Mouse (Mus musculus) gastrocnemius, adult 2 months (tissue): ENCODE results near the gene Tmem178. TPM values are rescaled to one million over a fixed set of nuclear protein-coding genes. Genes with fewer than 3 reads are reported as not detected.

ENCODE experiments used
- DNase-seq: peaks from one replicate; pipeline ENCODE4 v3.0.0; 2022
- H3K27ac ChIP-seq: fragments of 200-600 bp; 2 replicates; pipeline ENCODE4 v1.8.1; 2022; ENCODE audit warnings: mild to moderate bottlenecking
- H3K4me3 ChIP-seq: fragments of 200-600 bp; 2 replicates; pipeline ENCODE4 v1.8.1; 2022; ENCODE audit warnings: mild to moderate bottlenecking, moderate library complexity
- CTCF ChIP-seq: fragments of 200-600 bp; IDR thresholded peaks from 2 replicates; pipeline ENCODE4 v1.8.1; 2022; ENCODE audit warnings: antibody characterized with exemption, mild to moderate bottlenecking, moderate library complexity
- intact Hi-C: fragments of 180-260 bp; cut with DNase I; formaldehyde crosslinking; loops from one replicate; pipeline ENCODE4 v1.15.1; 2025
- long read RNA-seq, 2 experiments: library from polyadenylated mRNA; stranded (forward); transcript quantifications; one replicate each; pipeline ENCODE4 v2.0.0; 2021
- total RNA-seq, 2 experiments: library from RNA; stranded (reverse); gene quantifications; 2 replicates each; pipeline ENCODE4 v1.2.3; 2021

The Tmem178 gene
- under 1 TPM; 0.25 to 0.28 TPM for total RNA-seq
- long read RNA-seq, experiment 1, result 0 reads
- long read RNA-seq, experiment 2, result 0 reads

- intact Hi-C loops, result no loop called here
- peak within 1 kb of the TSS; percentile 43; the same call in 1 of the 2 replicates for H3K27ac ChIP-seq
- H3K4me3 ChIP-seq, result peak within 1 kb of the TSS; percentile 79
- no peak for TF ChIP-seq CTCF
- DNase-seq, result peak; percentile 26
Observed at GRCm38 (mm10) chr17:80944530-80945198, at the start of gene Tmem178. Tmem178 (plus strand) TSS chr17:80944632.

- Histone ChIP-seq H3K27ac (no peak overlapping the region), H3K4me3 (no peak overlapping the region)
- DNase-seq, result no peak
- intact Hi-C loops, result no loop called here
- no peak for TF ChIP-seq CTCF
Observed at GRCm38 (mm10) chr17:80896481-80896880, 48.0 kb upstream of the Tmem178 start.

GRCm38 (mm10) chr17:80897709-80898440 lies 46.6 kb upstream of the Tmem178 start:
- intact Hi-C loops, result no loop called here
- Histone ChIP-seq H3K4me3 (no peak overlapping the region), H3K27ac (no peak overlapping the region)
- DNase-seq, result no peak
- TF ChIP-seq CTCF, result no peak

GRCm38 (mm10) chr17:80899513-80900199 lies 44.8 kb upstream of the Tmem178 start:
- Histone ChIP-seq H3K4me3 (no peak overlapping the region), H3K27ac (no peak overlapping the region)
- intact Hi-C loops, result no loop called here
- TF ChIP-seq CTCF, result no peak
- DNase-seq, result no peak

GRCm38 (mm10) chr17:80900200-80900520 lies 44.3 kb upstream of the Tmem178 start:
- no peak overlapping the region for H3K27ac ChIP-seq
- intact Hi-C loops, result no loop called here
- no peak for TF ChIP-seq CTCF
- no peak overlapping the region for H3K4me3 ChIP-seq
- DNase-seq, result no peak

- TF ChIP-seq CTCF, result no peak
- no peak for DNase-seq
- H3K4me3 ChIP-seq, result no peak overlapping the region
- no peak overlapping the region for H3K27ac ChIP-seq
- intact Hi-C loops, result no loop called here
Observed at GRCm38 (mm10) chr17:80901885-80902284, 42.5 kb upstream of the Tmem178 start.

GRCm38 (mm10) chr17:80903121-80903875 lies 41.1 kb upstream of the Tmem178 start:
- intact Hi-C loops, result no loop called here

GRCm38 (mm10) chr17:80904061-80904460 lies 40.4 kb upstream of the Tmem178 start:
- TF ChIP-seq CTCF, result no peak
- no peak for DNase-seq

More at GRCm38 (mm10) chr17:80903121-80903875, 41.1 kb upstream of the Tmem178 start:
- no peak for TF ChIP-seq CTCF
- no peak for DNase-seq
- H3K27ac ChIP-seq, result no peak overlapping the region
- H3K4me3 ChIP-seq, result no peak overlapping the region

GRCm38 (mm10) chr17:80915666-80916065 lies 28.8 kb upstream of the Tmem178 start:
- intact Hi-C loops, result no loop called here
- DNase-seq, result no peak
- TF ChIP-seq CTCF, result no peak
- no peak overlapping the region for H3K4me3 ChIP-seq
- H3K27ac ChIP-seq, result no peak overlapping the region

More at GRCm38 (mm10) chr17:80904061-80904460, 40.4 kb upstream of the Tmem178 start:
- H3K4me3 ChIP-seq, result no peak overlapping the region
- no peak overlapping the region for H3K27ac ChIP-seq
- intact Hi-C loops, result no loop called here

GRCm38 (mm10) chr17:80919261-80919660 lies 25.2 kb upstream of the Tmem178 start:
- Histone ChIP-seq H3K27ac (no peak overlapping the region), H3K4me3 (no peak overlapping the region)
- DNase-seq, result no peak
- no peak for TF ChIP-seq CTCF
- intact Hi-C loops, result no loop called here

- Histone ChIP-seq H3K27ac (no peak overlapping the region), H3K4me3 (no peak overlapping the region)
- peak; percentile 28 for DNase-seq
- TF ChIP-seq CTCF, result peak; percentile 23; the same call in 1 of the 2 replicates
- intact Hi-C loops, result no loop called here
Observed at GRCm38 (mm10) chr17:80921286-80922134, 22.9 kb upstream of the Tmem178 start.
